Mouse (Mus musculus) embryonic facial prominence, embryonic 10.5 days (tissue): ENCODE data around the gene Rap2b. TPM values are rescaled to one million over a fixed set of nuclear protein-coding genes. Genes with fewer than 3 reads are reported as not detected.

Source experiments
- DNase-seq: peaks from one replicate; pipeline ENCODE4 v3.0.0-alpha.2; 2017; ENCODE audit warnings: low spot score
- H3K27ac ChIP-seq: fragments of 300-500 bp; sonication (generic); replicated peaks from 2 replicates; pipeline ENCODE4 v1.5.1; 2016; ENCODE audit warnings: mild to moderate bottlenecking
- H3K27me3 ChIP-seq: fragments of 300-500 bp; sonication (generic); replicated peaks from 2 replicates; pipeline ENCODE4 v1.6.1; 2016; ENCODE audit warnings: low read depth, mild to moderate bottlenecking; ENCODE audit not compliant: poor library complexity, severe bottlenecking
- H3K36me3 ChIP-seq: fragments of 300-500 bp; sonication (generic); replicated peaks from 2 replicates; pipeline ENCODE4 v1.6.1; 2016; ENCODE audit warnings: mild to moderate bottlenecking, moderate library complexity
- H3K4me1 ChIP-seq: fragments of 300-500 bp; sonication (generic); 2 replicates; pipeline ENCODE4 v1.6.1; 2016
- H3K4me3 ChIP-seq: fragments of 300-500 bp; sonication (generic); 2 replicates; pipeline ENCODE4 v1.5.1; 2016; ENCODE audit warnings: mild to moderate bottlenecking, moderate library complexity
- H3K9me3 ChIP-seq: fragments of 300-500 bp; sonication (generic); 2 replicates; pipeline ENCODE4 v1.6.1; 2016; ENCODE audit warnings: mild to moderate bottlenecking
- WGBS: fragments of 180-500 bp; shearing (Covaris S2); methylation state at CpG from one replicate; pipeline ENCODE4 v1.1.7; 2016; 5-methylcytosine and 5-hydroxymethylcytosine counted together
- polyA plus RNA-seq: library from polyadenylated mRNA; unstranded; fragments of >200 nt; fragmentation: Nextera tagmentation; extraction: Ambion mirVana; gene quantifications from 2 replicates; pipeline ENCODE4 v1.2.1, GENCODE M21; 2016

Gene Rap2b
- polyA plus RNA-seq, 1 experiment from 2014 or later, result 11.0 TPM

DNA sequence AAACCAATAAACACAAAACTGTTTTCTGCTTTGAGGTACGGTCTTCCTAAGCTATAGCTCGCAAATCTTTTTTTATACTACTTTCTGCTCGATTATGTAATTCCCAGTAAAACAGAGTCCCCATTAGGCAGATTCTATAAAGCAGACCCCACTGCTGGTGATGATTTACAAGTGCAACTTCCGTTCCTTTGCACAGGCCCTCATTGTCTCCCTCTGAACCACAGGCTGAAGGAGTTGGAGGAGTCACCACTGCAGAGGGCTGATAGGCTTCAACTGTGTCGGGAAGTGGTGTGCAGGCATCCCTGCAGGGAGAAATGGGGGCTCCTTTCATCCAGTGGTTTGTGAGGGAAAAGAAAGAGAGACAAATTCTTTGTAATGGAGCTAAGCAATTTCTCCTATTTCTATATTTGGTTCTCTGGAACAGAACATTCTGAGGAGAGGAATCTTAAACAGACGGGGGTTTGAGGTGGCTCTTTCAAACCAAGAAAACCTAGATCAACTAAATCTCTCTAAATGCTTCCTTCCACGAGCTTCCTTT is 2.6 kb upstream of the Rap2b start:
- Histone ChIP-seq H3K9me3 (no peaks in the 10 kb centered on the region), H3K4me1 (no peaks in the 10 kb centered on the region; the same call in 1 of the 2 replicates), H3K27ac (no peak overlapping the region), H3K27me3 (no peaks in the 10 kb centered on the region), H3K4me3 (no peak overlapping the region), H3K36me3 (no peaks in the 10 kb centered on the region)
- WGBS, result 50% methylated on average over 7 of the region's 7 CpGs
- no peak for DNase-seq

DNA sequence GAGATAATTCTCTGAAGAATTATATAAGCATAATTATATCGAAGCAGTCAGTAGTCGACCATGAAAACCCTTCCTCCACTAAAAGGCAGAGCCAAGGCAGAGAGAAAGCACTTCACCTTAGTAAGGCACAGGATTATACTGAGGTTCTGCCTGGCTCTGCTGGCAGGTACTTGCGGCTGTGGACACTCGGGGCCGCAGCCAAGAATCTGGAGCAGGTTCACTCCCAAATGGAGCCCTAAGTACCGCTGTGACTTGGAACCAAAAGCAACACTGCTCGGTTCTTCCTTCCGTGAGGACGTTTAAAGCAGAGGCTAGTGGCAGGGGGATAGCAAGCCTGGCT is 1.4 kb downstream of the Rap2b start:
- WGBS, result 6% methylated on average over 9 of the region's 9 CpGs
- Histone ChIP-seq H3K27ac (peak overlapping the region; percentile 93), H3K4me1 (peaks cover 17% of the 10 kb centered on the region), H3K36me3 (no peaks in the 10 kb centered on the region), H3K27me3 (no peaks in the 10 kb centered on the region), H3K9me3 (no peaks in the 10 kb centered on the region), H3K4me3 (peak overlapping the region; percentile 80)
- no peak for DNase-seq

DNA sequence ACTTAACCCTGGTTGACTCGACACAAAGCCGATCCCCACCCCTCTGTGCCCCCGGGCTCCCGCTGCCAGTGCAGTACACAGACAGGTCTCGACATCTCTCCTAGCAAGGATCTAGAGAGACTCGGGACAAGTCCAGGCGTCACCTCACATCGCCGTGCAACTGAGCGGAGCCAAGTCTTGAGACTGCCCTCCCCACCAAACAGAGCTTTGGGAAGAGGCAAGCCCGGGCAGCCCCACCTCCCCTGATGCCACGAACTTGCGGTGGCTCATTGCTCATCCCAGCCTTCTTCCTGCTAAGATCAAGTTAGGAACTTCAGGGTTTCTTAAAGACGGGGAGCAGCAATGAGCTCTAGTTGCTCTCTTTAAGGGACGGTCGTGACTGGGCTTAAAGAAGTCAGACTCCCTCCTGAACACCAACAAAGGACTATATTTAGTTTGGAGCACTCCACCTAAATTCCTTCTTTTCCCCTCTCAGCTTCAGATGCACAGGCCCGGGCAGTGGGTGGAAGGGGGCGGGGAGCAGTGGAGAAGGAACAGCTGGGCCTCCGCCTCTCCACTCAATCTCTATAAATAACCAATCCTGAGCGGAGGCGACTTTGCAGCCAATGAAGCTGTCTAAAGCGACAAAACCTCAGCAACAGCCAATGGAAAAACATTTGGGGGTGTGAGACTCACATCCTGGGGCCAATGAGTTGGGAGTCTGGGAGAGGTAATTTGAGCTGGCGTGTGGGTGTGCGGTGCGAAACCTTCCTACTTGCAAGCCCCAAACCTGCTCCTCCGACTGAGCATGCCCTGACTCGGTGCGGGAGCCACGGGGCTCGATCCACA is 1.9 kb downstream of the Rap2b start:
- H3K4me1 ChIP-seq, result peaks cover 17% of the 10 kb centered on the region
- no peaks in the 10 kb centered on the region for H3K27me3 ChIP-seq
- H3K27ac ChIP-seq, result peak overlapping the region; percentile 93
- 0 out of 2 replicates have a peak, but pooled peaks cover under 1% of the 10 kb centered on the region for H3K36me3 ChIP-seq
- DNase-seq, result peak; percentile 96
- no peaks in the 10 kb centered on the region for H3K9me3 ChIP-seq
- peak overlapping the region; percentile 80 for H3K4me3 ChIP-seq
- under 1% methylated on average over 30 of the region's 30 CpGs for WGBS

DNA sequence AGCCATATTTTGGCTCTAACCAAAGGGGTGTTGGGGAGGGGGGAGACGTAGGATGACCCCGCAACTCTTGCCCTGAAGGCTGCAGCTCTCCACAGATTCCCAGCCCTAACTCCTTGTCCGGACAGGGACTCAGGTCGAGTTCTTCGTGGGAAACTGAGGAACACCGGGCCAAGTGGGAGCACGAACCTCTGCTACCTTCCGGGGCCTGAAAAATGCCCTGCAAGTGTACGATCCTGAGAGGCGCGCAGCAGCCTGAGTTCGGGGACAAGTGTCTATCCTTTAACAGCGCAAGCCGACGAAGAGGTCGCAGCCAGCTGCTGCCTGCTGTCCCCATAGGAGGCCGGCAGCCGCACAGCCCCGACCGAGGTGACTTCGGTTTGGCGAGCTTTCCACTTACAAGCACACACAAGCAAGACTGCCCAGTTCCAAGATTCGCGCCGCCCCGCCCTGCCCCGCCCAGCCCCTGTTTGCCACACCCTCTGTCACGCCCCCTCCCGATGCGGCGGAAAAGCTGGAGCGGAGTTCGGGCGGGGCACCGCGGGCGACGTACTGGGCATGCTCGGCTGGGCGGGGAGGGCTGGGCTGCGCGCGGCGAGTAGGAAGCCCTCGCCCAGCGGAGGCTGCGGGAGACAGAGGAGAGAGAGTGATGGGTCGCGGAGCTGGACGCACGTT is 2.7 kb downstream of the Rap2b start:
- no peaks in the 10 kb centered on the region for H3K27me3 ChIP-seq
- H3K4me3 ChIP-seq, result peak overlapping the region; percentile 80
- no peaks in the 10 kb centered on the region for H3K9me3 ChIP-seq
- WGBS, result under 1% methylated on average over 49 of the region's 51 CpGs
- H3K4me1 ChIP-seq, result peaks cover 17% of the 10 kb centered on the region
- peaks cover 4% of the 10 kb centered on the region; the same call in 1 of the 2 replicates for H3K36me3 ChIP-seq
- peak overlapping the region; percentile 93 for H3K27ac ChIP-seq
- peak; percentile 98 for DNase-seq

DNA sequence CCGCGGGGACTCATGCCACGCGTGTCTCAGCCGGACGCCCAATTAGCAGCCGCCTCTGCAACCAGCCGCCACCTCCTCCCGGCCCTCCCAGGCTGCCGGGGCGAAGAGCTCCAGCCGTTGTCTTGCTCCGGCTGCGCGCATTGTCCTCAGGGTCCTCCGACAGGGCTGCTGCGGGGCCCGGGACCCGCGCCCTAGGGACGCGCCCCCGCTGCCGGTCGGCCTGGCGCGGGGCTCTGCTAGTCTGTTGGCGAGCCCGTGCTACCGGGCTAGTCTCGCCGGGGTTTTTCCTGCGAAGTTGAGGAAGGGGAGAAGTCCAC is 3.2 kb downstream of the Rap2b start:
- Histone ChIP-seq H3K36me3 (peaks cover 4% of the 10 kb centered on the region; the same call in 1 of the 2 replicates), H3K27ac (peak overlapping the region; percentile 93), H3K9me3 (no peaks in the 10 kb centered on the region), H3K4me3 (peak overlapping the region; percentile 80), H3K4me1 (peaks cover 17% of the 10 kb centered on the region), H3K27me3 (no peaks in the 10 kb centered on the region)
- WGBS, result under 1% methylated on average over 33 of the region's 33 CpGs
- no peak for DNase-seq

DNA sequence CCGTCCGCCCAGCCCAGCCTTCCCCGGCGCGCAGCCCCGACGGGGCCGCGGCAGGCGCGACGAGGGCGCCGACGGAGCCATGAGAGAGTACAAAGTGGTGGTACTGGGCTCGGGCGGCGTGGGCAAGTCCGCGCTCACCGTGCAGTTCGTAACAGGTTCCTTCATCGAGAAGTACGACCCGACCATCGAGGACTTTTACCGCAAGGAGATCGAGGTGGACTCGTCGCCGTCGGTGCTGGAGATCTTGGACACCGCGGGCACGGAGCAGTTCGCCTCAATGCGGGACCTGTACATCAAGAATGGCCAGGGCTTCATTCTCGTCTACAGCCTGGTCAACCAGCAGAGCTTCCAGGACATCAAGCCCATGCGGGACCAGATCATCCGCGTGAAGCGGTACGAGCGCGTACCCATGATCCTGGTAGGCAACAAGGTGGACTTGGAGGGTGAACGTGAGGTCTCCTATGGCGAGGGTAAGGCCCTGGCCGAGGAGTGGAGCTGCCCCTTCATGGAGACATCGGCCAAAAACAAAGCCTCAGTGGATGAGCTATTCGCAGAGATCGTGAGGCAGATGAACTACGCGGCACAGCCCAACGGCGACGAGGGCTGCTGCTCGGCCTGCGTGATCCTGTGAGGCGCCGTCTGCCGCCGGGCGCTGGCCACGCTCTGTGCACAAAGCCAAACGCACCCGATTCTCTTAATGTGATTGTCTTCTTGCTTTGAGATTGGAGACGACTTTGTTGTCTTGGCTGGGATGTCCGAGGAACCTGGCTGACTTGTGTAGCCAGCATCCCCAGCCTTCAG is 3.7 kb downstream of the Rap2b start:
- H3K4me1 ChIP-seq, result peaks cover 17% of the 10 kb centered on the region
- peak overlapping the region; percentile 80 for H3K4me3 ChIP-seq
- H3K9me3 ChIP-seq, result no peaks in the 10 kb centered on the region
- H3K27ac ChIP-seq, result peak overlapping the region; percentile 93
- H3K36me3 ChIP-seq, result peaks cover 4% of the 10 kb centered on the region; the same call in 1 of the 2 replicates
- WGBS, result under 1% methylated on average over 68 of the region's 68 CpGs
- peak; percentile 63 for DNase-seq
- H3K27me3 ChIP-seq, result no peaks in the 10 kb centered on the region

DNA sequence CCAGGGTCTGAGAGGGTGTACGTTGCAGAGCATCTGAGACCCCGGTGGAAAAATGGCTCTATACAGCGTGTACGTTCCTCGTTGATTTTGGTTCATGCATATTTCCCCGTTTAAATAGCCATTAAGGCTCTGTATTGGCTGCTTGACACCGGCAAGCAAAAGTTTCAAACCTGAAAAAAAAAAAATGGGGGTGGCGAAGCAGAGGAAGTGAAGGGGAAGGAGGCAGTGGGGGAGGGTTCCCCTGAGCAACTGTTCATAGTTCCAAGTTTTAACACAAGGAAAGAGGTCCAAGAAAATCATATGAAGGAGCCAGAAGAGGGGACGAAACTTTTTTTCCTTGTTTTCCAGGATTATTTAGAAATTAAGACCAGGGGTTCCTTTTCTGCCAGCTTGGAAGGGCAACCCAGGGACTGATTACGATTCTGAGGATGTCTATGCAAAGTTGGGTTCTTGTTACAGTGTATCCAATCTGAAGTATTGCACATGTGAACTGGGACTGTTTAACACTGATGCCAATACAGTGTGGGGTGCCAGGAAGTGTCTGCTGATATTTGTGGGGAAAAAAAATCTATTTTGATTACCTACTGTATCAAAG is 4.4 kb downstream of the Rap2b start, which contains the start of gene B430305J03Rik:
Gene B430305J03Rik (minus strand): TSS at position 173 of the 595 bp plus-strand sequence.
- H3K4me1 ChIP-seq, result peaks cover 17% of the 10 kb centered on the region
- H3K27ac ChIP-seq, result peak within 1 kb of the TSS; percentile 93
- H3K27me3 ChIP-seq, result no peaks in the 10 kb centered on the region
- no peaks in the 10 kb centered on the region for H3K9me3 ChIP-seq
- no peak for DNase-seq
- peak within 1 kb of the TSS; percentile 80 for H3K4me3 ChIP-seq
- 3% methylated on average over 10 of the region's 10 CpGs for WGBS
- peaks cover 4% of the 10 kb centered on the region; the same call in 1 of the 2 replicates for H3K36me3 ChIP-seq

DNA sequence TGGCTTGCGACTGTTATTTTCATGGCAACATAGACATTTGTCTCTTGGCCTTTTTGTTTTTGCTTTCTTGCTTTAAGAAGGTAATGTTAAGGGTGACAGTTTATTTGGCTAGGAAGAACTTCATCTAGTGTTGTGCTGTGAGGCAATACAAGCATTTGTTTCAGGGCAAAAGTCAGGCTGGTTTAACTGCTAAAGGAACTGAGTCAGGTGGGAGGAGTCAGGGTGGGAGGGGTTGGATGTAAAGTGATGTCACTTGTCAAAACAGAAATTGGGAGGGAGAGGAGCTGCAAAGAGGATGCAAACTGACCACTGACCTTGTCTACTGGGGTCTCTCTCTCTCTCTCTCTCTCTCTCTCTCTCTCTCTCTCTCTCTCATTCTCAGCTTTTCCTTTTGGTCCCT is 7.0 kb downstream of the Rap2b start:
- Histone ChIP-seq H3K4me1 (peaks cover 17% of the 10 kb centered on the region), H3K36me3 (peaks cover 4% of the 10 kb centered on the region; the same call in 1 of the 2 replicates), H3K9me3 (no peaks in the 10 kb centered on the region), H3K27ac (no peak overlapping the region), H3K27me3 (no peaks in the 10 kb centered on the region), H3K4me3 (no peak overlapping the region)
- DNase-seq, result no peak
- 94% methylated on average over 1 of the region's 1 CpGs for WGBS

DNA sequence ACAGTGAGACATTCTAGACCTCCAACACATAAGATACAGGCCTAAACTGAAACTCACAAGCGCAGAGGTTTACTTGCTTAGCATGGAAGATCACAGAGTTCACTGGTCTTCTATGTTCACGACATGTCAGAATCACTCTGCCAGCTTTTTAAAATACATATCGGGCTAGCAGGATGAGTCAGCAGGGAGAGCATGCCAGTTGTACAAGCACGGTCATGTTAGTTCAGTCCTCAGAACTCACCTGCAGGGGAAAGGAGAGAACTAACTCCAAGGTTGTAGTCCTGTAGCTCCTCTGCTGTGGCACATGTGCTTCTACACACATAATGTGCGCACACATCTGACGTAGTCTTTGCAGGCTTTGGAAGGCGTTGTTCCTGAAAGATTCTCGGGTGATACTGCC is 14.6 kb downstream of the Rap2b start:
- H3K36me3 ChIP-seq, result no peaks in the 10 kb centered on the region
- H3K27me3 ChIP-seq, result no peaks in the 10 kb centered on the region
- 90% methylated on average over 8 of the region's 8 CpGs for WGBS
- no peak overlapping the region for H3K4me3 ChIP-seq
- H3K27ac ChIP-seq, result no peak overlapping the region
- no peaks in the 10 kb centered on the region for H3K9me3 ChIP-seq
- no peak for DNase-seq
- H3K4me1 ChIP-seq, result no peaks in the 10 kb centered on the region

DNA sequence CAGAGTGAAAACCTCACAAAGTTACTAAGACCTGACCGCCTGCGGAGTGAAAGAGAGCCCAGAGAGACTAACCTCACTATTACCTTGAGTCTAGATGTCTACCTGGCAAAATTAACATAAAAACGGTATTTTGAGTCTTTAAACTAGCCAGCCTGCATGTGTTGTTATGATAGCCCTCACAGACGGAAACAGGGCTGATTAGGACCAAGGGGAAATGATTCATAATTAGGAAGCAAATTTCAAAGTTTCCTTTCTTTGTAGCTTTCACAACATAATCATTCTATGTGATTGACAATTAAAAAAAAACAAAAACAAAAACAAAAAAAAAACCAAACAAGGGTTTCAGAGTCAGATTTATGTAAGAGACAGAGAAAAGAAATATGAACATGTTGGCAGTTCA is 24.9 kb downstream of the Rap2b start:
- no peaks in the 10 kb centered on the region for H3K9me3 ChIP-seq
- no peak overlapping the region for H3K27ac ChIP-seq
- H3K4me3 ChIP-seq, result no peak overlapping the region
- H3K36me3 ChIP-seq, result no peaks in the 10 kb centered on the region
- no peaks in the 10 kb centered on the region for H3K27me3 ChIP-seq
- H3K4me1 ChIP-seq, result no peaks in the 10 kb centered on the region
- DNase-seq, result no peak
- 75% methylated on average over 4 of the region's 4 CpGs for WGBS

DNA sequence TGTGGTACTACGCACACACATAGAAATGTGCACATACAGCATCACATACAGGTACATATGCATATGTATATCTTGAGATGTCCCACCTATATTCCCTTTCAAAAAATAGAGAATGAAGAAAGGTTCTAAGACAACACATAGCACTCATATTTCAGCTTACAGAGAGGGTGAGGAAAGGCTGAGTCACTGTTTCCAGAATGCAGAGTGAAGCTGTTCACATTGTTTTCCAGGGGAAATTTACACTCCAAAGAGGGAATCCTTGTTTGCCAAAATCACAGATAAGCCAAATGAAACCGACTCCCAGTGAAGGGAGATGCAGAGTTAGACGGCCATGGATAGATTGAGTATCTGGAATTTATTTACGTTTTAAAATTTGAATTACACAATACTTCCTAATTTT is 30.1 kb downstream of the Rap2b start:
- Histone ChIP-seq H3K27me3 (no peaks in the 10 kb centered on the region), H3K4me1 (no peaks in the 10 kb centered on the region), H3K9me3 (no peaks in the 10 kb centered on the region), H3K4me3 (no peak overlapping the region), H3K27ac (no peak overlapping the region), H3K36me3 (no peaks in the 10 kb centered on the region)
- DNase-seq, result no peak
- WGBS, result 83% methylated on average over 4 of the region's 4 CpGs

DNA sequence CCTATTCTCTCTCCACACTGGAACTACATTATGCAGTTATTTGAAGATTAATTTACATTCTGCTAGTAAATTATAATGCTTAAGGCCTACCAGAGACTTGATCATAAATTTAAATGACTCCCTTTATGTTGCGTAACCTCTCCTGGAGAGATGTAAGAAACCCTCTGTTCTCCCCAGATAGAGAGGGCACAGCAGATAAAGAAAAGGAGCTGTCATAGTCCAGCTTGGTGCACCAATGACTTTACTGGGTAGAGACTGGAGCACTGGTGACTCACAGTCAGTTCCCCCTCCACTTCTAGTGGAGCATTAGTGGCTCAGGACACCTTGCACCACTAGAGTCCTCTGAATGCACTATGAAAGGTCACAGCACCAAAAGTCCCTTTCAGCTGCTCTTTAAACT is 31.4 kb downstream of the Rap2b start:
- Histone ChIP-seq H3K36me3 (no peaks in the 10 kb centered on the region), H3K4me1 (no peaks in the 10 kb centered on the region), H3K27me3 (no peaks in the 10 kb centered on the region), H3K4me3 (no peak overlapping the region), H3K9me3 (no peaks in the 10 kb centered on the region), H3K27ac (no peak overlapping the region)
- 93% methylated on average over 1 of the region's 1 CpGs for WGBS
- DNase-seq, result no peak
